Mouse (Mus musculus) adipocyte (in vitro differentiated cells): ENCODE results near the gene Hdac9.

Source experiments
- DNase-seq: peaks from one replicate; pipeline ENCODE4 v3.0.0-alpha.2; 2016; ENCODE audit warnings: low spot score

Gene Hdac9

GRCm38 (mm10) chr12:34916995-34917394 is at the start of gene Hdac9:
Hdac9 (minus strand) TSS chr12:34917095.
- DNase-seq = no peak

GRCm38 (mm10) chr12:34949066-34949706 is 32.3 kb upstream of the Hdac9 start:
- no peak for DNase-seq

GRCm38 (mm10) chr12:34937918-34938317 is 21.0 kb upstream of the Hdac9 start:
- DNase-seq = no peak

- DNase-seq = no peak
Observed at GRCm38 (mm10) chr12:34908008-34908407, 8.9 kb downstream of the Hdac9 start.

GRCm38 (mm10) chr12:34907506-34907850 is 9.4 kb downstream of the Hdac9 start:
- no peak for DNase-seq

GRCm38 (mm10) chr12:34906704-34907505 is 10.0 kb downstream of the Hdac9 start:
- DNase-seq = no peak

- DNase-seq = no peak
Observed at GRCm38 (mm10) chr12:34906376-34906703, 10.6 kb downstream of the Hdac9 start.

- no peak for DNase-seq
Observed at GRCm38 (mm10) chr12:34900241-34900640, 16.7 kb downstream of the Hdac9 start.

- DNase-seq = no peak
Observed at GRCm38 (mm10) chr12:34894867-34895266, 22.0 kb downstream of the Hdac9 start.

GRCm38 (mm10) chr12:34888694-34889093 is 28.2 kb downstream of the Hdac9 start:
- no peak for DNase-seq

- DNase-seq = no peak
Observed at GRCm38 (mm10) chr12:34874926-34875325, 42.0 kb downstream of the Hdac9 start.

- no peak for DNase-seq
Observed at GRCm38 (mm10) chr12:34871028-34871427, 45.9 kb downstream of the Hdac9 start.

GRCm38 (mm10) chr12:34841196-34841595 is 75.7 kb downstream of the Hdac9 start:
- DNase-seq = no peak

- no peak for DNase-seq
Observed at GRCm38 (mm10) chr12:34837318-34837717, 79.6 kb downstream of the Hdac9 start.

- no peak for DNase-seq
Observed at GRCm38 (mm10) chr12:34836864-34837263, 80.0 kb downstream of the Hdac9 start.

- DNase-seq = no peak
Observed at GRCm38 (mm10) chr12:34836085-34836484, 80.8 kb downstream of the Hdac9 start.

- DNase-seq = no peak
Observed at GRCm38 (mm10) chr12:34835493-34835892, 81.4 kb downstream of the Hdac9 start.

- DNase-seq = no peak
Observed at GRCm38 (mm10) chr12:34828684-34829083, 88.2 kb downstream of the Hdac9 start.

GRCm38 (mm10) chr12:34826931-34827330 is 90.0 kb downstream of the Hdac9 start:
- DNase-seq = no peak

GRCm38 (mm10) chr12:34820229-34820628 is 96.7 kb downstream of the Hdac9 start:
- DNase-seq = no peak

GRCm38 (mm10) chr12:34811673-34812613 is 105.0 kb downstream of the Hdac9 start:
- DNase-seq = no peak

GRCm38 (mm10) chr12:34810221-34810620 is 106.7 kb downstream of the Hdac9 start:
- no peak for DNase-seq

GRCm38 (mm10) chr12:34808180-34808579 is 108.7 kb downstream of the Hdac9 start:
- no peak for DNase-seq
